Mouse (Mus musculus) liver, embryonic 14.5 days (tissue): Measurements from ENCODE around the gene Mrln.

ENCODE experiments used
- CTCF ChIP-seq: IDR thresholded peaks from 2 replicates; pipeline ENCODE4 v1.5.1; 2016; ENCODE audit warnings: antibody characterized with exemption, low read depth, control low read depth
- EP300 ChIP-seq: IDR thresholded peaks from 2 replicates; pipeline ENCODE4 v1.6.1; 2016; ENCODE audit warnings: antibody characterized with exemption, low read depth

- TF ChIP-seq CTCF (no peak), EP300 (no peak)
These were observed 52.6 kb downstream of the Mrln start for GRCm38 (mm10) chr10:70257029-70257428.
